ENCODE assay signal across 43 mouse cellular contexts in the genomic region with DNA sequence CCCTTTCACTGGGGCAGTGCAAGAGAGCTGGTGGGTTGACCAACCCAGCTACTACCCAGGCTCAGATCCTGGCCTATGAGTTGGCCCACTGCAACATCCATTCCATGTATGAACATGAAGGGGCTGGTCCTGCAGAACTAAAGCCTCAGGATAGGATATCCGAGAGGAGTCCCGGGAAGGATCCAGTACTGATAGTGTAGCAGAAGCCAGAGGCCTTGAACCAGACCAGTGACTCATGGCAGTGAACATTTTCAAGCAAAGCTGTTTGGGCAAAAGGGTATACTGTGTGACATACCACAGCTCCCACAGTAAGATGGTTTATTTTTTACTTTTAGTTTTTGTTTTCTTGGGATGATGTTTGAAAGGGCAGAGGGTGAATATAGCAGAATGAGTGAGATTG. TPM values are rescaled to one million over a fixed set of nuclear protein-coding genes. Genes with fewer than 3 reads are reported as not detected.
"Had no signal": no experiment of that assay in that cellular context is flagged by ENCODE, and none has a peak within 500 bp of the region (broad histone marks: within the 10 kb centered on the region; RNA-seq: fewer than 3 reads in every experiment).

No protein-coding gene starts in this region.

- H3K9me3 ChIP-seq: heart, embryonic 13.5 days; heart, embryonic 15.5 days; hindbrain, embryonic 13.5 days; hindbrain, embryonic 15.5 days; kidney, embryonic 15.5 days; limb, embryonic 13.5 days; limb, embryonic 15.5 days; liver, embryonic 12.5 days had no signal

- H3K9ac ChIP-seq: heart, embryonic 13.5 days; heart, embryonic 15.5 days; hindbrain, embryonic 13.5 days; hindbrain, embryonic 15.5 days; kidney, embryonic 15.5 days; limb, embryonic 13.5 days; limb, embryonic 15.5 days; liver, embryonic 12.5 days had no signal

- H3K4me1 ChIP-seq: heart, embryonic 13.5 days; heart, embryonic 15.5 days; kidney, embryonic 15.5 days; limb, embryonic 13.5 days; limb, embryonic 15.5 days; liver, embryonic 12.5 days had no signal

- H3K27me3 ChIP-seq: heart, embryonic 13.5 days; heart, embryonic 15.5 days; hindbrain, embryonic 13.5 days; hindbrain, embryonic 15.5 days; kidney, embryonic 15.5 days; limb, embryonic 13.5 days; limb, embryonic 15.5 days; liver, embryonic 12.5 days had no signal

- H3K36me3 ChIP-seq: heart, embryonic 13.5 days; heart, embryonic 15.5 days; hindbrain, embryonic 13.5 days; hindbrain, embryonic 15.5 days; kidney, embryonic 15.5 days; limb, embryonic 13.5 days; limb, embryonic 15.5 days; liver, embryonic 12.5 days had no signal

- ATAC-seq: hindbrain, postnatal 0 days; intestine, embryonic 16.5 days; liver, embryonic 12.5 days had no signal

- DNase-seq: gastrocnemius, postnatal 14 days; gastrocnemius, postnatal 36 days; heart, adult 11 months; heart, adult 2 months; heart, postnatal 14 days; heart, postnatal 36 days; kidney, adult 11 months; kidney, adult 2 months; kidney, adult 9 months; kidney, postnatal 14 days; kidney, postnatal 36 days; layer of hippocampus, adult 9-11 months; layer of hippocampus, postnatal 36 days had no signal

- H3K4me3 ChIP-seq: heart, adult 2 months; heart, embryonic 13.5 days; heart, embryonic 15.5 days; hindbrain, embryonic 13.5 days; hindbrain, embryonic 15.5 days; kidney, embryonic 15.5 days; limb, embryonic 13.5 days; limb, embryonic 15.5 days; liver, embryonic 12.5 days had no signal

- H3K4me2 ChIP-seq: heart, embryonic 11.5 days; heart, embryonic 13.5 days; heart, embryonic 15.5 days; hindbrain, embryonic 13.5 days; hindbrain, embryonic 15.5 days; kidney, embryonic 15.5 days; limb, embryonic 13.5 days; limb, embryonic 15.5 days; liver, embryonic 12.5 days had no signal

- H3K27ac ChIP-seq: heart, adult 2 months; heart, embryonic 13.5 days; heart, embryonic 15.5 days; hindbrain, embryonic 13.5 days; hindbrain, embryonic 15.5 days; hindbrain, postnatal 0 days; kidney, embryonic 15.5 days; kidney, postnatal 0 days; limb, embryonic 13.5 days; limb, embryonic 15.5 days; liver, embryonic 12.5 days had no signal

RNA-seq across cellular contexts. Expression of a gene that starts 39.1 kb away (rescaled TPM):
- total RNA-seq: gastrocnemius, adult 18-20 months; gastrocnemius, adult 8-10 months; gastrocnemius, postnatal 36 days; heart, adult 2 months; heart, postnatal 14 days; heart, postnatal 36 days; hematopoietic stem cell, adult 5-6 weeks; hindbrain, postnatal 0 days; layer of hippocampus, adult 18-20 months; layer of hippocampus, adult 8-10 months; layer of hippocampus, postnatal 14 days; layer of hippocampus, postnatal 36 days; left cerebral cortex, adult 18-20 months; left cerebral cortex, adult 8-10 months; left cerebral cortex, postnatal 10 days; left cerebral cortex, postnatal 25 days; left cerebral cortex, postnatal 4 days; liver, adult 2 months had no signal
- polyA plus RNA-seq: heart, adult 2 months; heart, embryonic 11.5 days; heart, embryonic 13.5 days; heart, embryonic 15.5 days; heart, postnatal 0 days; hindbrain, embryonic 11.5 days; hindbrain, embryonic 13.5 days; hindbrain, embryonic 15.5 days; hindbrain, postnatal 0 days; intestine, embryonic 14.5 days; intestine, embryonic 16.5 days; kidney, adult 2 months; kidney, embryonic 15.5 days; kidney, postnatal 0 days; large intestine, adult 2 months; limb, embryonic 11.5 days; liver, embryonic 12.5 days had no signal

RNA-seq across cellular contexts. Expression of a gene that starts 44.9 kb away (rescaled TPM):
- total RNA-seq: gastrocnemius, adult 18-20 months; gastrocnemius, adult 8-10 months; gastrocnemius, postnatal 14 days; gastrocnemius, postnatal 36 days; heart, adult 2 months; heart, postnatal 36 days; hematopoietic stem cell, adult 5-6 weeks; hindbrain, postnatal 0 days; layer of hippocampus, adult 18-20 months; layer of hippocampus, postnatal 14 days; layer of hippocampus, postnatal 36 days; left cerebral cortex, adult 18-20 months; left cerebral cortex, postnatal 10 days; left cerebral cortex, postnatal 25 days; left cerebral cortex, postnatal 4 days had no signal
- polyA plus RNA-seq: gonadal fat pad, adult 2 months; heart, adult 2 months; heart, embryonic 11.5 days; heart, embryonic 13.5 days; heart, embryonic 15.5 days; heart, postnatal 0 days; hindbrain, embryonic 11.5 days; hindbrain, embryonic 13.5 days; hindbrain, embryonic 15.5 days; hindbrain, postnatal 0 days; intestine, embryonic 14.5 days; intestine, embryonic 16.5 days; kidney, embryonic 15.5 days; kidney, postnatal 0 days; large intestine, adult 2 months; limb, embryonic 11.5 days; limb, embryonic 13.5 days; limb, embryonic 15.5 days; liver, embryonic 12.5 days had no signal

RNA-seq across cellular contexts. Expression of a gene that starts 58.0 kb away (rescaled TPM):
- total RNA-seq: gastrocnemius, adult 18-20 months; gastrocnemius, adult 8-10 months; gastrocnemius, postnatal 14 days; gastrocnemius, postnatal 36 days; heart, adult 2 months; heart, postnatal 14 days; heart, postnatal 36 days; hematopoietic stem cell, adult 5-6 weeks; hindbrain, postnatal 0 days; layer of hippocampus, adult 18-20 months; layer of hippocampus, adult 8-10 months; layer of hippocampus, postnatal 14 days; layer of hippocampus, postnatal 36 days; left cerebral cortex, adult 18-20 months; left cerebral cortex, adult 8-10 months; left cerebral cortex, postnatal 10 days; left cerebral cortex, postnatal 25 days; left cerebral cortex, postnatal 4 days had no signal
- polyA plus RNA-seq: gonadal fat pad, adult 2 months; heart, adult 2 months; heart, embryonic 11.5 days; heart, embryonic 13.5 days; heart, embryonic 15.5 days; heart, postnatal 0 days; hindbrain, embryonic 11.5 days; hindbrain, embryonic 13.5 days; hindbrain, embryonic 15.5 days; hindbrain, postnatal 0 days; intestine, embryonic 14.5 days; intestine, embryonic 16.5 days; kidney, embryonic 15.5 days; kidney, postnatal 0 days; large intestine, adult 2 months; limb, embryonic 11.5 days; limb, embryonic 13.5 days; limb, embryonic 15.5 days; liver, embryonic 12.5 days had no signal
